Mouse (Mus musculus): ENCODE results near the gene Sppl2b. TPM values are rescaled to one million over a fixed set of nuclear protein-coding genes. Genes with fewer than 3 reads are reported as not detected.
"Not testable (repeated sequence)": the region's sequence is repeated elsewhere in the genome, so short reads cannot be mapped to it uniquely, and the experiment has no call there.

The Sppl2b gene
- 10 to 100 TPM; 77.4 to 86.2 TPM for total RNA-seq (2021)

- intact Hi-C loops (cut with DNase I), result no loop called here
- DNase-seq, result peak; percentile 98
Measured at GRCm38 (mm10) chr10:80854913-80855748, at the start of gene Sppl2b, which contains the start of gene Lsm7. Sppl2b (plus strand) TSS chr10:80855275. Lsm7 (minus strand) TSS chr10:80855209.

GRCm38 (mm10) chr10:80805322-80805721, 49.8 kb upstream of the Sppl2b start:
- intact Hi-C loops (cut with DNase I), result no loop called here
- DNase-seq, result no peak

- DNase-seq, result peak; percentile 85
- intact Hi-C loops (cut with DNase I), result no loop called here
Measured at GRCm38 (mm10) chr10:80805925-80806324, 49.1 kb upstream of the Sppl2b start.

- intact Hi-C loops (cut with DNase I), result no loop called here
- no peak for DNase-seq
Measured at GRCm38 (mm10) chr10:80806341-80807056, 48.6 kb upstream of the Sppl2b start.

GRCm38 (mm10) chr10:80807057-80807627, 47.9 kb upstream of the Sppl2b start:
- DNase-seq, result peak; percentile 80
- intact Hi-C loops (cut with DNase I), result no loop called here

GRCm38 (mm10) chr10:80808099-80808984, 46.7 kb upstream of the Sppl2b start:
- DNase-seq, result no peak
- intact Hi-C loops (cut with DNase I), result no loop called here

- intact Hi-C loops (cut with DNase I), result no loop called here
Measured at GRCm38 (mm10) chr10:80808985-80809632, 46.0 kb upstream of the Sppl2b start.

GRCm38 (mm10) chr10:80810084-80810483, 45.0 kb upstream of the Sppl2b start:
- intact Hi-C loops (cut with DNase I), result no loop called here
- no peak for DNase-seq

More at GRCm38 (mm10) chr10:80808985-80809632, 46.0 kb upstream of the Sppl2b start:
- no peak for DNase-seq

- intact Hi-C loops (cut with DNase I), result no loop called here
- DNase-seq, result no peak
Measured at GRCm38 (mm10) chr10:80812391-80813041, 42.6 kb upstream of the Sppl2b start.

GRCm38 (mm10) chr10:80813366-80813765, 41.7 kb upstream of the Sppl2b start, which contains the start of gene Jsrp1:
Jsrp1 (minus strand) TSS chr10:80813498.
- DNase-seq, result no peak
- intact Hi-C loops (cut with DNase I), result no loop called here

GRCm38 (mm10) chr10:80814800-80815199, 40.3 kb upstream of the Sppl2b start:
- DNase-seq, result no peak
- intact Hi-C loops (cut with DNase I), result no loop called here

- intact Hi-C loops (cut with DNase I), result not testable (repeated sequence)
Measured at GRCm38 (mm10) chr10:80816303-80816702, 38.8 kb upstream of the Sppl2b start.

GRCm38 (mm10) chr10:80817164-80817563, 37.9 kb upstream of the Sppl2b start:
- intact Hi-C loops (cut with DNase I), result no loop called here
- DNase-seq, result no peak

More at GRCm38 (mm10) chr10:80816303-80816702, 38.8 kb upstream of the Sppl2b start:
- not testable (repeated sequence) for DNase-seq

GRCm38 (mm10) chr10:80817955-80818354, 37.1 kb upstream of the Sppl2b start:
- DNase-seq; intact Hi-C loops (cut with DNase I): not testable (repeated sequence)

GRCm38 (mm10) chr10:80818599-80819281, 36.3 kb upstream of the Sppl2b start:
- intact Hi-C loops (cut with DNase I), result no loop called here

GRCm38 (mm10) chr10:80819406-80819805, 35.7 kb upstream of the Sppl2b start:
- DNase-seq, result no peak
- intact Hi-C loops (cut with DNase I), result no loop called here

More at GRCm38 (mm10) chr10:80818599-80819281, 36.3 kb upstream of the Sppl2b start:
- DNase-seq, result no peak

- DNase-seq, result no peak
- intact Hi-C loops (cut with DNase I), result loop anchor here (5.0 kb wide), 1 partner anchor 60 kb away; no protein-coding TSS in a partner anchor
Measured at GRCm38 (mm10) chr10:80821991-80822390, 33.1 kb upstream of the Sppl2b start.

- intact Hi-C loops (cut with DNase I), result loop anchor here (5.0 kb wide), 1 partner anchor 60 kb away; no protein-coding TSS in a partner anchor
- no peak for DNase-seq
Measured at GRCm38 (mm10) chr10:80822528-80822927, 32.5 kb upstream of the Sppl2b start.
